Mouse (Mus musculus) thymus, postnatal 0 days (tissue): ENCODE measurements around the gene Olfr854. TPM values are rescaled to one million over a fixed set of nuclear protein-coding genes. Genes with fewer than 3 reads are reported as not detected.

Source experiments
- DNase-seq: peaks from one replicate; pipeline ENCODE4 v3.0.0-alpha.2; 2015; ENCODE audit warnings: low spot score
- polyA plus RNA-seq: library from polyadenylated mRNA; unstranded; fragments of >200 nt; fragmentation: Nextera tagmentation; extraction: Ambion mirVana; gene quantifications from 2 replicates; pipeline ENCODE4 v1.2.1, GENCODE M21; 2015

The Olfr854 gene
- polyA plus RNA-seq = not detected in 2 replicates

DNA sequence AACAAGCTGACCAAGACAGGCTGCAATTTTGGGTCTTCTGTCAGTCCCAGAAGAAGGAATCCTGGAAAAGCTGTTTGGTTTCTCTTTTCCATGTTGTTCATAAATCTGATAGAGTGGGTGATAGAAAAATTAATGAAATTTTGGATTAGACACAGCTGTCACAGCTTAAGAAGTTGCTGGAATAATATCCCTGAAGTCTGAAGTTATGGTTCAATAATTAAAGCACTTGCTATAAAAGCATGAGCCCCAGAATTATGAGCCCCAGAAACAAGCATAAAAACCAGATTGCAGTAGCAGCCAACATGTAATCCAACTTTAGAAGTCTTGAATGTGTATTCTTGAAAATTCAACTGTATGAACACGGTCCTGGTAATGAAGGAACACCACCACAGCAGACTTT, at the start of gene Olfr854:
Gene Olfr854, minus strand, starts transcription at position 101 of the 400 bp plus-strand sequence.
- DNase-seq = no peak

DNA sequence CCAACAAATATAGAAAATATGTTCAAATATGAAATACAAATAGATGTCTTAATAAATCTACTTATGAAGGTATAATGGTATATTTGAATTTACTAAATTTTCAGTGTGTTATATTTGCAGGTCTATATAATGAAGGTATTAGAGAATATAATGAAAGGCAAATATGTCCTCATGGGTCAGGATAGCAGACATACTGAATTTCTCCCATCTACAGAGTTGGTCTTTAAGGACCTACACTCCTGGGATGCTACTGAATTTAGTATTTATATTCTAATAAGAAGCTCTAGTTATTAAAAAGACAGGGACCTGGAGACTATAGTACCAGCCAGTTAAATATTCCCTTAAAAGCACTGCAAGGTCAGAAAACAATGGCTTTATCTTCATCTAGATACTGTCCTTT, 15.1 kb upstream of the Olfr854 start, which contains the start of gene Olfr855:
Gene Olfr855, plus strand, starts transcription at position 301 of the 400 bp plus-strand sequence.
- DNase-seq = no peak

DNA sequence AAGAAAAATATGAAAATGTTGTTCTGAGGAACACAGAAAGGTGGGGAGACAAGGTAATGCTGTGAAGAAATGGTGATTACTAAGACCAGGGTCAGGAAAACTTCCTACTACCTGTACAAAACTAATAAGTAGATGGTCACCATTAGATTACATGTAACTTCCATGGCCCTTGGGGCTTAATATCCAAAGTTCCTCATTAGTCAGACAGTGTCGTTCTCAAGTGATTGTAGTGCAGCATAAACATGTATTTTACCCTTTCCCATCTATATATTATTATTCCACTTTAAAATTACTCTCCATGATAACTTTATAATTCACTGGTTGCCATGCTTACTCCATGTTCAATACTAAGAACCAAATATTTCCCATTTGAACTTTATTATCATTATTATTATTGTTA, 26.2 kb downstream of the Olfr854 start, which contains the start of gene Olfr853:
Gene Olfr853, minus strand, starts transcription at position 101 of the 400 bp plus-strand sequence.
- no peak for DNase-seq

Other genes with a start within 250 kb of the Olfr854 start
- not detected in 2 replicates for gene Olfr845, start 230.9 kb downstream of the Olfr854 start, polyA plus RNA-seq
- gene Olfr846, start 203.4 kb downstream of the Olfr854 start, polyA plus RNA-seq = not detected in 2 replicates
- gene Olfr847, start 188.7 kb downstream of the Olfr854 start, polyA plus RNA-seq = not detected in 2 replicates
- not detected in 2 replicates for gene Olfr849, start 127.1 kb downstream of the Olfr854 start, polyA plus RNA-seq
- gene Olfr850, start 89.1 kb downstream of the Olfr854 start, polyA plus RNA-seq = not detected in 2 replicates
- not detected in 2 replicates for gene Olfr851, start 74.1 kb downstream of the Olfr854 start, polyA plus RNA-seq
- not detected in 2 replicates for gene Olfr853, start 26.3 kb downstream of the Olfr854 start, polyA plus RNA-seq
- not detected in 2 replicates for gene Olfr855, start 15.2 kb upstream of the Olfr854 start, polyA plus RNA-seq
- gene Zfp317, start 54.7 kb upstream of the Olfr854 start, polyA plus RNA-seq = 16.5 and 18.1 TPM in 2 replicates
- not detected in 2 replicates for gene Olfr857, start 142.1 kb upstream of the Olfr854 start, polyA plus RNA-seq
- gene Olfr58, start 212.9 kb upstream of the Olfr854 start, polyA plus RNA-seq = not detected in 2 replicates
- gene Olfr859, start 237.5 kb upstream of the Olfr854 start, polyA plus RNA-seq = not detected in 2 replicates